Mouse (Mus musculus) macrophage (primary cell): ENCODE data around the gene Gm38394. TPM values are rescaled to one million over a fixed set of nuclear protein-coding genes. Genes with fewer than 3 reads are reported as not detected.

Experiments used
- H3K27ac ChIP-seq: fragments of 350-480 bp; formaldehyde crosslinking; 2 replicates; pipeline ENCODE4 v1.9.0; 2021
- H3K36me3 ChIP-seq: fragments of 350-480 bp; formaldehyde crosslinking; 2 replicates; pipeline ENCODE4 v1.9.0; 2021; ENCODE audit errors: inconsistent target
- H3K4me3 ChIP-seq: fragments of 350-480 bp; formaldehyde crosslinking; 2 replicates; pipeline ENCODE4 v1.9.0; 2021; ENCODE audit errors: inconsistent target
- H3K79me2 ChIP-seq: fragments of 350-480 bp; formaldehyde crosslinking; 2 replicates; pipeline ENCODE4 v1.9.0; 2021; ENCODE audit errors: inconsistent target
- WGBS: methylation state at CpG from one replicate; pipeline ENCODE4 v1.1.7; 2026; ENCODE audit warnings: inconsistent platforms; ENCODE audit not compliant: missing documents; 5-methylcytosine and 5-hydroxymethylcytosine counted together
- polyA plus RNA-seq: library from polyadenylated mRNA; stranded (reverse); fragments of 250-400 nt; gene quantifications from 3 replicates; pipeline ENCODE4 v1.2.4, GENCODE M21; 2018; ENCODE audit warnings: inconsistent platforms

Gm38394 gene
- polyA plus RNA-seq, 1 experiment from 2014 or later = 4.5 TPM

DNA sequence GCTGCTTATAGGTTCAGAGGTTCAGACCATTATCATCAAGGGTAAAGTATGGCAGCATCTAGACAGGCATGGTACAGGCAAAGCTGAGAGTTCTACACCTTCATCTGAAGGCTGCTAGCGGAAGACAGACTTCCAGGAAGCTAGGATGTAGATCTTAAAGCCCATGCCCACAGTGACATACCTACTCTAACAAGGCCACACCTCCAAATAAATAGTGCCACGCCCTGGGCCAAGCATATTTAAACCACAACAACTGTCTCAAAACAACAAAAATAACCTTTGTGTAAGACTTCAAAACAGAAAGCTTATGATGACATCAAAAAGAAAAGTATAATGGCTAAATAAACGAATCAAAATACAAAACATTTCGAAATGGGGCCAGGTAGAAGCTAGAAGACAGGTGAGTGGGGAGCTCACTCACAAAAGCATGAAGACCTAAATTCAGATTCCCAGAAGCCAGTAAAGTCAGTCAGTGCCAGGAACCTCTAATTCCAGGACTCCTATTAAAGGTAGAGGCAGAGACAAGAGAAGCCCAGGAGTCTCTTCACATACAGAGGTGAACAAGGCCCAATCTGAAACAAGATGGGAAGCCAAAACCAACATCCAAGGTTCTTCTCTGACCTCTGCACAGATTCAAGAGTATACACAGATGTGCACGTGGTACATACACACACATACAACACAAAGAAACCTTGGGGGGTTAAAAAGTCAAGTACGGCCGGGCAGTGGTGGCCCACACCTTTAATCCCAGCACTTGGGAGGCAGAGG is 10.6 kb downstream of the Gm38394 start:
- Histone ChIP-seq H3K4me3 (no peak overlapping the region), H3K27ac (no peak overlapping the region), H3K36me3 (peaks cover 42% of the 10 kb centered on the region), H3K79me2 (peaks cover 87% of the 10 kb centered on the region)
- 97% methylated on average over 7 of the region's 7 CpGs for WGBS

DNA sequence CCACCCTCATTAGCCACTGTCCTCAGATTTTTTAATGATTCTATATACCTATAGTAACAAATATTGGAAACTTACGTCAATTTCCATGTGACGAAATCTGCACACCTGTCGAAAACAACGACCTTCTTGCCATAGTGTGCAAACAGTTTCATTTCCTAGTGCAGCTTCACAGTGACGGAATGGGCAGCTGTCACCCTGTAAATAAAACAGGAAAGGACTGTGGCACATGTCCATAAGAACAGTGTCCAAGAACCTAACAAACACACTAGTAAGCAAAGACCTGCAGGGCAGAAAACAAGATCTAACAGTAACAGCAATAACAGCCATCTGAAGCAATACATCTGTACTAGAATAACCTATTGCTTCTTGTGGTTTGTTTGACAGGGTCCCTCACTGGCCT is 15.5 kb downstream of the Gm38394 start:
- peaks cover 39% of the 10 kb centered on the region for H3K79me2 ChIP-seq
- WGBS = 84% methylated on average over 5 of the region's 5 CpGs
- H3K36me3 ChIP-seq = peaks cover 68% of the 10 kb centered on the region
- no peak overlapping the region for H3K27ac ChIP-seq
- no peak overlapping the region for H3K4me3 ChIP-seq

DNA sequence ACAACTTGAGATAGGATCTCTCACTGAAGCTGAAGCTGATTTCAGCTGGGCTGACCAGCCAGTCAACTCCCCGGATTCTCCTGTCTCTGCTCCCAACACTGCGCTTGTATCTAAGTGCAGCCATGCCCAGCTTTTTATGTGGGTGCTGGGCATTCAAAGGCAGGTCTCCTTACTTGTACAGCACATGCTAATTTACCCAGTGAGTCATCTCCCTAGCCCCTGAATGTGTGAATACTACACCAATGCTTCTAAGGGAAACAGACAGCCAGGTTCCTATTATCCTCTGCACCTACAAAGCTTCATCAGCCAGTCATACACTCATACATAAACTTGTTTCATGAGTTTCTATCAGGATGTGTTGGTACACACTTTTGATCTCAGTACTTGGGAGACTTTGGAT is 20.0 kb downstream of the Gm38394 start:
- 97% methylated on average over 2 of the region's 2 CpGs for WGBS
- Histone ChIP-seq H3K27ac (no peak overlapping the region), H3K4me3 (no peak overlapping the region), H3K36me3 (peaks cover 86% of the 10 kb centered on the region), H3K79me2 (no peaks in the 10 kb centered on the region; the same call in 1 of the 2 replicates)

DNA sequence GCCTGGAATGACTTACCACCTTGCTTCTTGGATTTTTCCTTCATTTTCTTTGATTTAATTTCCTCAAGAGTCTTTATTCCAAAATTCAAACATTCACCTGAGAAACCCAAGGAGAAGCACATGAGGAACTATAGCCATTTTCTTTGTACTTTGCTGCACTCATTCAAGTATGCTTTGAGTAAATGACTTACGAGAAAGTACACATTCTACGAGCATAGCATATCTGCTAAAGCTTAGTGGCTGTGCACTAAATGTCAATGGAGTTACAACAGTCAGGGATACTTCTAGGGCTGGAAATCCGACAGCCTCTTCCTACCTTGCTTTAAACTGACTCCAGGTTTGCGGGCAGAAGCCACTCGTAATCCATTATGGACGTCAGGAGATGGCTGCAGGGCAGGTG is 22.6 kb downstream of the Gm38394 start:
- Histone ChIP-seq H3K79me2 (no peaks in the 10 kb centered on the region), H3K4me3 (no peak overlapping the region), H3K27ac (no peak overlapping the region), H3K36me3 (peaks cover 90% of the 10 kb centered on the region)
- WGBS = 98% methylated on average over 6 of the region's 6 CpGs

DNA sequence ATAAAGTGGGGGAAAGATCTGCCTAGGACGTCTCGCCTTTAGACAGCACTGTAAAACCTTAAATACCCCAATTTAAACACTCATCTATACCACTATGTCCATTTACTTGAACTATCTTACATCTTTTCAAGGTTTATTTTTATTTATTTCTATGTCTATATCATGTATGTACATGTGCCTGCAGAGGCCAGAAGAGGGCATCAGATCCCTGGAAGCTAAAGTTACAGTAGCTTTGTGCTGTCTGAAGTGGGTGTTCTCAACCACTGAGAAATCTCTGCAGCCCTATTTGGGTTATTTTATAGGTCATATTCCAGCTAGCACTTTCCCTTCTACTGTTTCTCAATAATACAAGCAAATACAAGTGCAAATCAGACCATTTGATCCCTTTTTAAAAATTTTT is 28.9 kb downstream of the Gm38394 start:
- WGBS = no CpG with 5 or more reads among the region's 2 CpGs
- H3K36me3 ChIP-seq = peaks cover 87% of the 10 kb centered on the region
- no peak overlapping the region for H3K27ac ChIP-seq
- H3K79me2 ChIP-seq = peaks cover 12% of the 10 kb centered on the region; the same call in 1 of the 2 replicates
- no peak overlapping the region for H3K4me3 ChIP-seq

DNA sequence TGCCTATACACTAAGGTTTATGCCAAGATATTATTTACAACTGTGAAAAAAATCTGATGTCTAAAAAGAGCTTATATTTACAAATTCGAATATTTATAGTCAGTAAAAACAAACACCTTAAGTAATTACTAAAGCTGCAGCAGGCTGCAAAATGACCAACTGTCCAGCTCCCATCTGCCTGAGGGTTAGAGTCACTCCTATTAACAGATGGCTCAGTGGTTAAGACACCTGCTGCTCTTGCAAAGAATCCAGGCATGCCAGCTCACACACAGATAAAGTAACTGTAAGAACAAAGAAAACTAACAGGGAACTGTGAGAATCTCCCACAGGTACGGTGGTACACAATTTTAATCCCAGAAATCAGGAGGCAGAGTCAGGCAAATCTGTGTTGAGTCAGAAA is 36.1 kb downstream of the Gm38394 start:
- WGBS = 87% methylated on average over 2 of the region's 2 CpGs
- H3K36me3 ChIP-seq = peaks cover 81% of the 10 kb centered on the region

DNA sequence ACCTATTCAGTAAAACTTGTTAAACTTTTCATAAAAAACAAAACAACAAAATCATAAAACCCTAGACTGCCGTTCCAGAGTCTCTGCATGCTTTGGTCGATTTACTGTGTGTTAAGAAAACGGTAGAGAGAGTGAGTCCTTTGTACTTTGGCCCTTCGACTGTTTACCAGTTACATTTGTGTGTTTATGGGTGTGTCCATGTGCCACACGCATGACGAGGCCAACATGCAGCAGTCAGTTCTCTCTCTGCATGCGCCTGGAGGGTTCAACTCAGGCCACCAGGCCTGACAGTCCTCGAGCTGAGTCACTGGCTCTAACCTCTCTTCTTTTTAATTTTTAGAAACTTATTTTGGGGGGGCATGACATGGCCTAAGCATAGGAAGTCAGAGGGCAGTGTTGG is 42.8 kb downstream of the Gm38394 start:
- no peak overlapping the region for H3K4me3 ChIP-seq
- WGBS = 88% methylated on average over 8 of the region's 8 CpGs
- H3K36me3 ChIP-seq = peaks cover 28% of the 10 kb centered on the region
- no peak overlapping the region for H3K27ac ChIP-seq
- no peaks in the 10 kb centered on the region for H3K79me2 ChIP-seq

More for the DNA sequence above, 36.1 kb downstream of the Gm38394 start:
- Histone ChIP-seq H3K79me2 (peaks cover 4% of the 10 kb centered on the region; the same call in 1 of the 2 replicates), H3K4me3 (no peak overlapping the region), H3K27ac (no peak overlapping the region)

DNA sequence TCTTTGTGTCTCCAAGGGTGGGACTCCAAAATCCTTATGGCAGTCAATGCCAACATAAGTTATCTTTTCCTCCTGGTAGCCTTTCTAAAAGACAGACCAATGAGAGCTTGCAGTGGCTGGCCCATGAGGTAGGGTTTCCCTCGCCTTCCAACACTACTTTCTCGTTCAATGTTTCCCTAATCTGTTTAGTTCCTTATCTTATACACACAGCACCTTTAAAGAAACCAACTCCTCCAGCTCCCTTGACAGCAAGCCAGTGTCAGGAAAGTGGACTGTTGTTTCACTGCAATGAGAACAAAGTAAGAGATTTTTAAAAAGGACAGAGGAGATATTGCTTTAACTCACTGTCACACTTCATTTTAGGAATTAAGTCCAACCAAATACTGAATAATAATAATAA is 43.2 kb downstream of the Gm38394 start:
- no peaks in the 10 kb centered on the region for H3K79me2 ChIP-seq
- 63% methylated on average over 2 of the region's 2 CpGs for WGBS
- no peak overlapping the region for H3K4me3 ChIP-seq
- H3K27ac ChIP-seq = no peak overlapping the region
- H3K36me3 ChIP-seq = peaks cover 24% of the 10 kb centered on the region

DNA sequence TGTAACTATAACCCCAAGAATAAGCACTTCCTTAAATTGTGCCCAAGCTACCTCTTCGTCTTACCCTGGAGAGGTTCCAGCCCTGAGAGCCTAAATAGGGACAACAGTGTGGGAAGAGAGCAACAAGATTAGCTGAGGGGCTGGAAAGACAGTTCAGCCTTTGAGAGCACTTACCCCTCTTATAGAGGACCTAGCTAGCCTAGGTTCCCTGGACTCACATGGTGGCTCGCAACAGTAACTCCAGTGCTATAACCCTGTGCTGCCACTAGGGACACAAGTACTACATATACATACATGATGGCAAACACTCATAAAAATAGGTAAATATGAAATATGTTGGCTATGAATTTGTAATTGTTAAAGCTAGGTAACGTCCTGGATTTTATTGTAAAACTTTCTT is 47.3 kb downstream of the Gm38394 start:
- peaks cover 10% of the 10 kb centered on the region for H3K79me2 ChIP-seq
- no peak overlapping the region for H3K4me3 ChIP-seq
- 0 out of 2 replicates have a peak, but pooled peaks cover 1% of the 10 kb centered on the region for H3K36me3 ChIP-seq
- H3K27ac ChIP-seq = no peak overlapping the region
- WGBS = 67% methylated on average over 3 of the region's 3 CpGs

DNA sequence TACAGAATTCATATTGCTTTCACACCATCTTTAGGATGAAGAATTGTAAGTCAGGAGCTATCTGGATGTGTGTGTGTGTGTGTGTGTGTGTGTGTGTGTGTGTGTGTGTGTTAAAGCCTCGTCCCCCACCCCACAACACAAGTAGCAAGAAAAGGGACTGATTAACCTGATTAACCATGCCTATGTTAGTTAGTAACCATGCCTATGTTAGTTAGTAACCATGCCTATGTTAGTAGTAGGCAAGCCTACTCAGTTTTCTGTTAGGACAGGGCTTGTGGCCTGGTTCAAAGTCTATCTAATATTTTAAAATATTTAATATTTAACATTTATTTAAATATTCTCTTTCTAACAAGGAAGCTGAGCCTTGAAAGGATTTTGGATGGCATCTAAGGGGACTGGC is 49.7 kb downstream of the Gm38394 start:
- WGBS = 80% methylated on average over 1 of the region's 1 CpGs

DNA sequence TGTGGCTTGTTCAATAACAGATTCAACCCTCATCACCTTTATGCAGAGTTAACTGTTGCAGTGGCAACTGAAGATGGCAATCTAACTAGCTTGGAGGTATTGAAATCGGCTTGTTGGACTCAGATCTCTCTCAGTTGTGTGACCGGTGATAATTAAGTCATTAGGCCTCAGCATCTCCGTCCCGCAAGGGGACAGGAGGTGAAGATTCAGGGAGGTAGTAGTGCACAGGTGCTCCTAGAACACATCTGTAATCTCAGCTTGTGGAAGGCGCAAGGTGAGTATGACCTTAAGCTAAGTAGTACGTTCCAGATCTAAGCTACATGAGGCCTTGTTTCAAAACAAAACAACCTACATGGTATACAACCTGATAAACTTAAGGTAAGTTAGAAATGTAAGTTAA is 50.5 kb downstream of the Gm38394 start:
- 54% methylated on average over 6 of the region's 6 CpGs for WGBS
- no peak overlapping the region for H3K27ac ChIP-seq
- no peak overlapping the region; the same call in 1 of the 2 replicates for H3K4me3 ChIP-seq
- peaks cover 25% of the 10 kb centered on the region for H3K36me3 ChIP-seq
- peaks cover 31% of the 10 kb centered on the region for H3K79me2 ChIP-seq

More for the DNA sequence above, 49.7 kb downstream of the Gm38394 start:
- Histone ChIP-seq H3K27ac (no peak overlapping the region), H3K79me2 (peaks cover 31% of the 10 kb centered on the region), H3K36me3 (peaks cover 16% of the 10 kb centered on the region), H3K4me3 (no peak overlapping the region)

DNA sequence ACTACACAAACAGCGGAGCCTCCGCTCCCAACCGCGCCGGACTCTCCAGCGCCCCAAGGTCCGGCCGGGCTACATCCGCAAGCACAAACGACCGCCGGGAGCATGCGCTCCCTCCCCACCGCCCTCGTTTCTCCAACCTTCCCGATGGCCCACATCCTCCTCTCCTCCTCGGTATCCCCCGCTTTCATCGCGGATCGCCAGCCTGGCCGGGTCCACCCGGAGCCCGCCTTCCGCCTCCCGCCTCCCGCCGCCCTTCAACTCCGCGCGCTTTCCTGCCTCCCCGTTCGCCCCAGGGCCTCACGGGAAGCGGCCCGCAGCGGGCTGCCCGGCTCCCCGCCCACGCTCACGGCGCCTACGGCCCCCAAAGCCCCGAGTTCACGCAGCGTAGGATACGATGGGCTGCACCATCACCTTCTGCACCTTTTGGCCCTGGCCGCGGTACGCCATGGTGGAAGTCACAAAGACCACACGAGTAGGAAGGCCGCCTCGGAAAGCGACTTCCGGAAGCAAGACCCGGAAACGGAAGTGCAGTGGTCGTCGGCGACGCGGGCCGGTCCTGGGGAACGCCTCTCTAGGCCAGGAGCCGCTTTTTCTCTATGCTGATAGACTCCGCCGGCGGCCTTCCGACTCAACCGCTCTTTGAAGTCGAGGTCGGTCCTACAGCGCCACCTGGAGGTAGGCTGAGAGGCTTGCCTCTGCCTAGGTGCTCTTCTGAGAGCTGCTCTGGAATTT is 51.2 kb downstream of the Gm38394 start, which contains the start of gene Snrpe:
Gene Snrpe, minus strand, starts transcription at position 521 of the 732 bp plus-strand sequence.
- Histone ChIP-seq H3K27ac (peak within 1 kb of the TSS; percentile 39), H3K79me2 (peaks cover 31% of the 10 kb centered on the region), H3K36me3 (peaks cover 31% of the 10 kb centered on the region), H3K4me3 (peak within 1 kb of the TSS; percentile 73)
- WGBS = under 1% methylated on average over 70 of the region's 73 CpGs

DNA sequence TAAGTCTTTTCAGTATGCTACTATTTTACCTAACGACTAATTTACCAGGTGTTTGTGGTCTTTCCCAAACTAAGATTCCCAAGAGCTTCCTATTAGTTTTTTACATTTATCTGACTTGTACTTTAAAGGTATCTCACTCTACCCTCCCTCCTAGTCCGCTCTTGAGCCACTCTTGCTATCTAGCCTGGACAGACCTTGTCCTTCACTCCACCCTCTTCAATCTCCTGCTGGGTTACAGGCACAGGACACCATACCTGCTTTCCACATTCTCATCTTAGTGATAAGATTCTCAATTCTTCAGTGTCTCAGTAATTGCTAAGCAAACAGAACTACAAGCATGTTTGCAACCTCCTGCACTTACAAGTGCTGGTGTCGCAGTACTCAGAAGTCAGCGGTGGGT is 57.9 kb downstream of the Gm38394 start:
- 100% methylated on average over 4 of the region's 4 CpGs for WGBS
- no peak overlapping the region for H3K4me3 ChIP-seq
- peaks cover 67% of the 10 kb centered on the region for H3K36me3 ChIP-seq

DNA sequence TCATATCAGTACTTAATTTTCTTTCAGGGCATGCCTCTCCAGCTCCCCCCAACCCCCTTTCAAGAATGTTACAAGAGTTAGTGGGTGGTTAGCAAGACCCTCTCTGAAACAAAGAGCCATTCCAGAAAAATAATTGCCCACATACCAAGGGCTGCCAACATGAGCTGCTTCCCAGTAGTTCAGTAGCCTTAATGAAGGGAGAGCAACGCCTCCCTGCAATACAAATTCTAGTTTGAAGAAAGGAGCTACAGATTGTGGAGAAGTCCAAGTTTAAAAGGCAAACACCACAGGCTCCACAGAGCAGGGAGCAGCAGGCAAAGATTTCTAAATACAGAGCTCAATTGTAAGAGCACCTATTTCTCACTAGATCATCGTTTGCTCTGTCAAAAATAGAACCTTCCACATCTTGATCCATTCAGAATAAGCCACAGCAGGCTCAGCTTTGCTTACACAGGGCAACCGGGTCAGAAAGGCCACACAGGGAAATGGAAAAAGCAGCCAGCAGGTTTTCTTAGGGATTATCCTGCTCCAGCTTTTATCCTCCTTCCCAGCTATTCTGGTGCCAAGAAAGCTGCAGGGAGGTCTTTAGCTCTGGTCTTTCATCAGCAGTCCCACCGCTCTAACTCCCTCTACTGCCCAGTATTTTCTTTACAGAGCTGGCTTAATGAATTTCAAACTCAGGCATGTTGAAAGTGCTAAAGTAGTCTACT is 64.7 kb downstream of the Gm38394 start:
- Histone ChIP-seq H3K27ac (no peak overlapping the region), H3K4me3 (no peak overlapping the region), H3K79me2 (no peaks in the 10 kb centered on the region), H3K36me3 (0 out of 2 replicates have a peak, but pooled peaks cover 1% of the 10 kb centered on the region)
- WGBS = 40% methylated on average over 4 of the region's 4 CpGs

More for the DNA sequence above, 57.9 kb downstream of the Gm38394 start:
- peaks cover 15% of the 10 kb centered on the region for H3K79me2 ChIP-seq
- no peak overlapping the region for H3K27ac ChIP-seq
